Mouse (Mus musculus) layer of hippocampus, adult 11-12 months (tissue): ENCODE measurements at regions not wholly inside any gene's neighbourhood (a gene's known extent, or its start where the extent isn't known, plus 50 kb on each side); places are given as distances from the start of the nearest gene placed in this dataset.

Experiments used
- DNase-seq: peaks from one replicate; pipeline ENCODE4 v3.0.0; 2022; ENCODE audit warnings: low spot score

- DNase-seq = no peak
Measured at GRCm38 (mm10) chr1:189473071-189473470, 71.0 kb upstream of the Kcnk2 start.

DNA sequence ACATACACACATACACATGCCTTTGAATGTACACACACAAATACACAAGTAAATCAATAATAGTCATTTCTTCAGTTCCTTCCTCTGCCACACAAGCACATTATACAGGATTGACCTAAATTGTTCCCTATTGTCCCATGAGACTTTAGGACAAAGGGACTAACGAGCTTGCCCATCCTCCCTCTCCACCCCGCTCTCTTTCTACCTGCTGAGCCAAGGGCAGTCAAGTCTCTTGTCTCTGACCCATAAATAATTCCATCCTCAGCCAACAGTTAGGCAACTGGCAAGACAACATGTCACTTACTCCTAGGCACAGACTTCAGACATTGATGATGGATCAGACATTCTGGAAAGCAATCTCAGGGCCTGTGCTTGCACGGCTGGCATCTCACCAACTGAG is 56.3 kb upstream of the Kcnk2 start:
- no peak for DNase-seq
